Mouse (Mus musculus): Measurements from ENCODE around the gene 1810037I17Rik.

DNA sequence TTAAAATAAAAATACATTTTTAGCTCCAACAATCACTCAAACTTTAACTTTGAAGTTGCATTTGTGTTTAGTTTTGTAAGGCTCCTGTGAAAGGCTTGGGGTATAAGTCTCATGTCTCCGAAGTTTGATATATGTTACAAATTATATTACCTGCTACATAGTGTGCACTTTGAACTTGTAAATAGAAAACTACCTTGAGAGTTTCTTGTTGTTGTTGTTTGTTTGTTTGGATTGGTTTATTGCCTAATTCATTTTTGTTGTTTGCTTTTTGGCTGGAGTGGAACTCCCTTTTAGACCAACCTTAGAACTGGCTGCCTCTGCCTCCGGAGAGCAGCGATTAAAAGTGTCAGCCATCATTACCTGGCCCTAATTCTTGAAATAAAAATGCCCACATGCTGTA is 29.2 kb upstream of the 1810037I17Rik start, which contains the start of gene Fabp2:
- no peak for TF ChIP-seq NANOG (IDR thresholded peaks at IDR 0.05; ENCODE audit: borderline replicate concordance, low read length)
- TF ChIP-seq CTCF (conservative IDR thresholded peaks at IDR 0.05; ENCODE audit: low read length): no peak

Data from E14TG2a.4 (cell line).